Mouse (Mus musculus) kidney, postnatal 0 days (tissue): ENCODE measurements around the gene Gjc1. TPM values are rescaled to one million over a fixed set of nuclear protein-coding genes. Genes with fewer than 3 reads are reported as not detected.

Experiments
- ATAC-seq: fragments of 200-750 bp; cut with Nextera tagmentation; replicated peaks from 2 replicates; pipeline ENCODE4 v1.8.0; 2017; ENCODE audit warnings: low read depth, moderate number of reproducible peaks, moderate TSS enrichment, moderate library complexity; ENCODE audit not compliant: low FRiP score
- DNase-seq: peaks from one replicate; pipeline ENCODE4 v3.0.0-alpha.2; 2016; ENCODE audit warnings: low spot score
- H3K27ac ChIP-seq: fragments of 300-500 bp; sonication (generic); 2 replicates; pipeline ENCODE4 v1.5.1; 2014; ENCODE audit warnings: mild to moderate bottlenecking
- H3K27me3 ChIP-seq: fragments of 300-500 bp; sonication (generic); 2 replicates; pipeline ENCODE4 v1.6.1; 2014; ENCODE audit warnings: low read length, mixed read lengths; ENCODE audit not compliant: insufficient read depth
- H3K36me3 ChIP-seq: fragments of 300-500 bp; sonication (generic); 2 replicates; pipeline ENCODE4 v1.6.1; 2014; ENCODE audit warnings: low read length, mixed read lengths; ENCODE audit not compliant: insufficient read depth
- H3K4me1 ChIP-seq: fragments of 300-500 bp; sonication (generic); replicated peaks from 2 replicates; pipeline ENCODE4 v1.6.1; 2014; ENCODE audit warnings: antibody characterized with exemption, low read length, mixed read lengths; ENCODE audit not compliant: insufficient read depth
- H3K4me2 ChIP-seq: fragments of 300-500 bp; sonication (generic); 2 replicates; pipeline ENCODE4 v1.6.1; 2014; ENCODE audit warnings: mild to moderate bottlenecking, low read length, moderate library complexity, mixed read lengths
- H3K4me3 ChIP-seq: fragments of 300-500 bp; sonication (generic); replicated peaks from 2 replicates; pipeline ENCODE4 v1.5.1; 2014; ENCODE audit warnings: low read depth, low read length
- H3K9ac ChIP-seq: fragments of 300-500 bp; sonication (generic); 2 replicates; pipeline ENCODE4 v1.6.1; 2014; ENCODE audit warnings: low read depth, low read length
- H3K9me3 ChIP-seq: fragments of 300-500 bp; sonication (generic); replicated peaks from 2 replicates; pipeline ENCODE4 v1.6.1; 2016; ENCODE audit warnings: low read length, inconsistent platforms, mixed read lengths
- CTCF ChIP-seq: IDR thresholded peaks from 2 replicates; pipeline ENCODE4 v1.5.1; 2016; ENCODE audit warnings: antibody characterized with exemption, low read depth, mild to moderate bottlenecking, moderate library complexity
- WGBS: fragments of 180-500 bp; shearing (Covaris S2); extraction: QIAGEN DNeasy Blood & Tissue Kit; methylation state at CpG from one replicate; pipeline ENCODE4 v1.1.7; 2014; 5-methylcytosine and 5-hydroxymethylcytosine counted together
- polyA plus RNA-seq: library from polyadenylated mRNA; unstranded; fragments of >200 nt; fragmentation: Nextera tagmentation; extraction: Ambion mirVana; gene quantifications from 2 replicates; pipeline ENCODE4 v1.2.1, GENCODE M21; 2015

Gene Gjc1
- polyA plus RNA-seq, 1 experiment from 2014 or later = 44.2 TPM

DNA sequence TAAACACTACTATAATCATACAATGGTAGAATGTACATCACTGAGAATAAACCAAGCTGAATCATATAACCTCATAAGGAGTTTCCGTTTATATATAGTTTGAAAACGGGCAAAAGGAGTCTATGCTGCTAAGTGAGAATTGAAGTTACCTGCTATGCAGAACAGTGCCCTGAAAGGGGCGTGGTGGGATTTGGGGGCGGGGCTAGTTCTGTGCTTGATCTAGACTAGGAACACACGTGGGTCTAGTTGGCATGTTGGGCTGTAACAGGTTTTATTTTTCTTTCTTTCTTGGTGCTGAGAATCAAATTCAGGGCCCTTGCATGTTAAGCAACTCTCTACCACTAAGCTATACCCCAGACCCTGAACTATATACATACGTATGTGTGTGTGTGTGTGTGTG, 1.7 kb upstream of the Gjc1 start:
- 55% methylated on average over 6 of the region's 6 CpGs for WGBS
- ATAC-seq (no peak), DNase-seq (no peak)
- H3K36me3 ChIP-seq = no peaks in the 10 kb centered on the region
- H3K4me3 ChIP-seq = no peak overlapping the region
- no peak overlapping the region for H3K9ac ChIP-seq
- TF ChIP-seq CTCF = no peak
- H3K9me3 ChIP-seq = no peaks in the 10 kb centered on the region
- H3K4me2 ChIP-seq = no peak overlapping the region
- H3K4me1 ChIP-seq = no peaks in the 10 kb centered on the region; the same call in 1 of the 2 replicates
- no peak overlapping the region for H3K27ac ChIP-seq
- no peaks in the 10 kb centered on the region for H3K27me3 ChIP-seq

GRCm38 (mm10) chr11:102820432-102820831, 932 bp upstream of the Gjc1 start:
- Histone ChIP-seq H3K4me1 (no peaks in the 10 kb centered on the region; the same call in 1 of the 2 replicates), H3K4me2 (no peak overlapping the region), H3K27me3 (no peaks in the 10 kb centered on the region), H3K9me3 (no peaks in the 10 kb centered on the region), H3K27ac (no peak overlapping the region), H3K36me3 (no peaks in the 10 kb centered on the region), H3K4me3 (no peak overlapping the region), H3K9ac (no peak overlapping the region)
- TF ChIP-seq CTCF = no peak
- DNase-seq (no peak), ATAC-seq (no peak)
- 31% methylated on average over 3 of the region's 3 CpGs for WGBS

DNA sequence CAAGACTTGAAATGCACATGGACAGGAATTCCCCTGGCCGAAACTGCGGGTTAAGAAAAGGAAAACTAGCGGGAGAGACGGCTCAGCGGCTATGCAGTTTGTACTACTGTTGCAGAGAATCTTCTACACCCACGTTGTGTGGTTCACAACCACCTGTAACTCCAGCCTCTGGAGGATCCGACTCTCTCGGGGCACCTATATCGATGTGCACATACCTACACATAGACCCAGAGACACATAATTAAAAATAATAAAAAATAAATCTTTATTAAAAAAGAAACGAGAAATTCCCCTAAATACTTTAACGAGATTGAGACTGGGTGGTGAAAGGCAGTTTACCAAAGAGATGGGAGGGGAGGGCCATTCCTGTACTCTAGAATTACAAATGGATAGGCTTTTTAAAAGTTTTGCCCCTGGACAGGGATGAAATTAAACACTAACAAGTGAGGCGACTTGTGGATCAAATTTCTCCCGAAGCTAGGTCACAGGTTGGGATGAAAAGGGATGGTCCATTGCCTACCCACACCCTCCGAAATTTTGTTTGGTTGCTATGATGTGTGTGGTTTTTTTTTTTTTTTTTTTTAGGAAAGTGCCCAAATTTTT, 384 bp upstream of the Gjc1 start:
- H3K27me3 ChIP-seq = no peaks in the 10 kb centered on the region
- ATAC-seq (peak; percentile 31; the same call in 1 of the 2 replicates), DNase-seq (no peak)
- H3K9ac ChIP-seq = no peak overlapping the region; the same call in 1 of the 2 replicates
- no peak for TF ChIP-seq CTCF
- H3K4me2 ChIP-seq = peak overlapping the region; percentile 84
- H3K4me3 ChIP-seq = peak overlapping the region; percentile 90
- no peaks in the 10 kb centered on the region for H3K36me3 ChIP-seq
- no peaks in the 10 kb centered on the region; the same call in 1 of the 2 replicates for H3K4me1 ChIP-seq
- peak overlapping the region; percentile 97; the same call in 1 of the 2 replicates for H3K27ac ChIP-seq
- no peaks in the 10 kb centered on the region for H3K9me3 ChIP-seq
- WGBS = 7% methylated on average over 14 of the region's 14 CpGs

DNA sequence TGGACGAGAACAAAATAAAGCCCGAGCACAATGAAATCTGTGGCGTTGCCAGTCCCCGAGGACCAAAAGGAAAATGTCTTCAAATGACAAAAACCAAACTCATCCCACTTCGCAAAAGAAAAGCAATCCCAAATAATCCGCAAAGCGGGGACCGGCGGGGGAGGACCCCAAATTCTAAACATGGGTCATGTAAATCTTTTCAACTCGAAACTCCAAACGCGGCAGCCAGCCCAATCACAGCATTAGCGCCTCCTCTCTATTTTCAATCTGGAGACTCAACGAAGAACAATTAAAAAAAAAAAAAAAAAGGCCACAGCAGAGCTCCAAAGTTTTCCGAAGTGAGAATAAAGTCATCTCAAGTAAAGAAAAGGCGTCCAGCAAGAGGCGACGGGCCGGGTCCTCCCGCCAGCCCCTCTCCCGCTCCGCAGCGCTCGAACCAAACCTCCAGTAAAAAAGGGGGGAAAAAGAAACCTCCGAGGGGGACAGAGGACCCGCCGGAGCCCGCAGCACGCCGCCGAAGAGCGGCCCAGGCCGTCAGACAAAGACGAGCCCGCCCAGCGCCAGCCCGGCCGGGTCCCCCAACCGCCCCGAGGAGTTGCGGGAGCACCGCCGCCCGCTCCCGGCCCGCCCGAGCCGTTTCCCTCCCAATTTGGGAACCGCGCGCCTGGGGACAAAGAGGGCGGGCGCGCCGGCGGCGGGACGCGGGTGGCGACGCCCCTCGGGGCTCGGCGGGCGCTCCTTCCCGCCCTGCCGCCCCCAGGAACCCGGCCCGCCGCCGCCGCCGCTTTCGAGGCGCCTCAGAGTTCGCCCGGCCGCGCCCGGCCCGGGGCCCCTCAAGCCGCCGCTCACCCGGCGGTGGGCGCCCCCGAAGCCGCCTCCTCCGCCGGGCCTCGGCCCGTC, 1.1 kb downstream of the Gjc1 start:
- Histone ChIP-seq H3K4me3 (peak overlapping the region; percentile 90), H3K9me3 (no peaks in the 10 kb centered on the region), H3K27ac (peak overlapping the region; percentile 97), H3K4me2 (peak overlapping the region; percentile 84), H3K36me3 (no peaks in the 10 kb centered on the region), H3K4me1 (no peaks in the 10 kb centered on the region; the same call in 1 of the 2 replicates), H3K27me3 (no peaks in the 10 kb centered on the region), H3K9ac (peak overlapping the region; percentile 93)
- ATAC-seq (peak; percentile 48), DNase-seq (peak; percentile 59)
- 1% methylated on average over 68 of the region's 92 CpGs for WGBS
- TF ChIP-seq CTCF = no peak

DNA sequence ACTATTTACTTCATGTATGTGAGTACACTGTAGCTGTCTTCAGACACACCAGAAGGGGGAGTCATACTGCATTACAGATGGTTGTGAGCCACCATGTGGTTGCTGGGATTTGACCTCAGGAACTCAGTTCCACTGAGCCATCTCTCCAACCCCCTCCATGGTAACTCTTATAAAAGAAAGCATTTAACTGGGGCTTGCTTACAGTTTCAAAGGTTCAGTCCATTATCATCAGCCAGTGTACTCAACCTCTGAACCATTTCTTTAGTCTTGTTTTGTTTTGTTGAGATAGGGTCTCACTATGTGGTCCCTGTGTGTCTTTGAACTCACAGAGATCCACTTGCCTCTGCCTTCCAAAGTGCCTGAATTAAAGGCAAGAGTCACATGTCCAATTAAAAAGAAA, 4.6 kb downstream of the Gjc1 start:
- TF ChIP-seq CTCF = peak; percentile 27; the same call in 1 of the 2 replicates
- Histone ChIP-seq H3K27ac (no peak overlapping the region), H3K4me2 (no peak overlapping the region), H3K4me3 (no peak overlapping the region), H3K36me3 (no peaks in the 10 kb centered on the region), H3K27me3 (no peaks in the 10 kb centered on the region), H3K4me1 (peaks cover 3% of the 10 kb centered on the region; the same call in 1 of the 2 replicates), H3K9me3 (no peaks in the 10 kb centered on the region), H3K9ac (no peak overlapping the region)
- DNase-seq (no peak), ATAC-seq (no peak)

- Histone ChIP-seq H3K4me2 (no peak overlapping the region), H3K36me3 (no peaks in the 10 kb centered on the region), H3K27ac (no peak overlapping the region), H3K9me3 (no peaks in the 10 kb centered on the region), H3K27me3 (no peaks in the 10 kb centered on the region), H3K9ac (no peak overlapping the region), H3K4me1 (0 out of 2 replicates have a peak, but pooled peaks cover 3% of the 10 kb centered on the region), H3K4me3 (no peak overlapping the region)
- no peak for ATAC-seq
- no peak for TF ChIP-seq CTCF
- no peak for DNase-seq
- 49% methylated on average over 4 of the region's 4 CpGs for WGBS
These were observed 8.6 kb downstream of the Gjc1 start for GRCm38 (mm10) chr11:102810721-102811485.
